Mouse (Mus musculus) embryonic facial prominence, embryonic 12.5 days (tissue): ENCODE measurements at regions not wholly inside any gene's neighbourhood (a gene's known extent, or its start where the extent isn't known, plus 50 kb on each side); places are given as distances from the start of the nearest gene placed in this dataset.

Source experiments
- ATAC-seq: fragments of 200-750 bp; cut with Nextera tagmentation; 2 replicates; pipeline ENCODE4 v1.8.0; 2017; ENCODE audit not compliant: insufficient number of reproducible peaks, insufficient read depth, low FRiP score, low TSS enrichment
- H3K27ac ChIP-seq: fragments of 300-500 bp; sonication (generic); 2 replicates; pipeline ENCODE4 v1.5.1; 2016; ENCODE audit warnings: mild to moderate bottlenecking
- H3K27me3 ChIP-seq: fragments of 300-500 bp; sonication (generic); 2 replicates; pipeline ENCODE4 v1.6.1; 2016; ENCODE audit warnings: mild to moderate bottlenecking, moderate library complexity
- H3K36me3 ChIP-seq: fragments of 300-500 bp; sonication (generic); 2 replicates; pipeline ENCODE4 v1.6.1; 2016; ENCODE audit warnings: mild to moderate bottlenecking
- H3K4me1 ChIP-seq: fragments of 300-500 bp; sonication (generic); 2 replicates; pipeline ENCODE4 v1.6.1; 2016
- H3K4me2 ChIP-seq: fragments of 300-500 bp; sonication (generic); replicated peaks from 2 replicates; pipeline ENCODE4 v1.6.1; 2016; ENCODE audit warnings: mild to moderate bottlenecking, moderate library complexity
- H3K4me3 ChIP-seq: fragments of 300-500 bp; sonication (generic); 2 replicates; pipeline ENCODE4 v1.5.1; 2016; ENCODE audit warnings: mild to moderate bottlenecking
- H3K9ac ChIP-seq: fragments of 300-500 bp; sonication (generic); 2 replicates; pipeline ENCODE4 v1.6.1; 2016; ENCODE audit warnings: mild to moderate bottlenecking, moderate library complexity
- H3K9me3 ChIP-seq: fragments of 300-500 bp; sonication (generic); 2 replicates; pipeline ENCODE4 v1.6.1; 2016; ENCODE audit warnings: mild to moderate bottlenecking, moderate library complexity
- WGBS: fragments of 180-500 bp; shearing (Covaris S2); methylation state at CpG from one replicate; pipeline ENCODE4 v1.1.7; 2016; 5-methylcytosine and 5-hydroxymethylcytosine counted together

- H3K9me3 ChIP-seq: no peaks in the 10 kb centered on the region
- H3K9ac ChIP-seq: no peak overlapping the region
- H3K27me3 ChIP-seq: no peaks in the 10 kb centered on the region
- peaks cover 23% of the 10 kb centered on the region for H3K4me1 ChIP-seq
- 57% methylated on average over 6 of the region's 6 CpGs for WGBS
- H3K36me3 ChIP-seq: no peaks in the 10 kb centered on the region
- H3K27ac ChIP-seq: 0 out of 2 replicates have a peak overlapping the region, but pooled peaks have one; percentile 36
- H3K4me3 ChIP-seq: no peak overlapping the region
- no peak for ATAC-seq
- H3K4me2 ChIP-seq: no peak overlapping the region
Measured at GRCm38 (mm10) chr12:27283964-27284363, 58.4 kb downstream of the Sox11 start.

- Histone ChIP-seq H3K4me1 (no peaks in the 10 kb centered on the region), H3K27ac (no peak overlapping the region), H3K4me3 (no peak overlapping the region), H3K9me3 (no peaks in the 10 kb centered on the region), H3K9ac (no peak overlapping the region), H3K36me3 (no peaks in the 10 kb centered on the region), H3K27me3 (no peaks in the 10 kb centered on the region), H3K4me2 (no peak overlapping the region)
- no peak for ATAC-seq
Measured at GRCm38 (mm10) chr12:27261965-27262364, 80.4 kb downstream of the Sox11 start.

DNA sequence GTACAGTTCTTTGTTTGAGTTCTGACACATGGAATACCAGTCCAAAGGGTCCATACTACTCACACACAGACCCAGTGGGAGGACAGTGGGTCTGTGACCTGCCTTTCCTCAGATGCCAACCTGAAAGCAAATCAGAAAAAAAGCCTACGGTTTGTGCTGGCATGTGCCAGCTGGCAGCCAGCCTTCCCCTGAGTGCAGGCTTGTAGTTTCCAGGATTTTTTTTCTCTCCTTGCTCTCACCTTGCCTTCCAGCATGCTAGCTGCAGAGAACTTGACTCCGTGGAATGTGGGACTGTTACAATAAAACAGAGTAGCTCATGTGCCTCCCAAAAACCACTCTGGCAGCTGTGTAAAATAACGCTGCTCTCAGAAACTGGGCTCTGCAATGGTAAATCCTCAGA is 88.2 kb downstream of the Sox11 start:
- no peaks in the 10 kb centered on the region for H3K9me3 ChIP-seq
- H3K4me1 ChIP-seq: peaks cover 17% of the 10 kb centered on the region
- H3K36me3 ChIP-seq: no peaks in the 10 kb centered on the region
- peak overlapping the region; percentile 55; the same call in 1 of the 2 replicates for H3K27ac ChIP-seq
- H3K27me3 ChIP-seq: no peaks in the 10 kb centered on the region
- ATAC-seq: no peak
- no peak overlapping the region for H3K4me2 ChIP-seq
- no peak overlapping the region for H3K9ac ChIP-seq
- WGBS: 17% methylated on average over 3 of the region's 3 CpGs
- H3K4me3 ChIP-seq: no peak overlapping the region

GRCm38 (mm10) chr12:27251521-27251920 is 90.9 kb downstream of the Sox11 start:
- ATAC-seq: no peak
- H3K36me3 ChIP-seq: no peaks in the 10 kb centered on the region
- H3K4me3 ChIP-seq: no peak overlapping the region
- H3K4me1 ChIP-seq: peaks cover 34% of the 10 kb centered on the region
- no peak overlapping the region for H3K9ac ChIP-seq
- H3K9me3 ChIP-seq: no peaks in the 10 kb centered on the region
- no peak overlapping the region for H3K27ac ChIP-seq
- no peaks in the 10 kb centered on the region for H3K27me3 ChIP-seq
- H3K4me2 ChIP-seq: no peak overlapping the region
- WGBS: 74% methylated on average over 5 of the region's 5 CpGs

GRCm38 (mm10) chr12:27248545-27248855 is 93.9 kb downstream of the Sox11 start:
- Histone ChIP-seq H3K4me2 (no peak overlapping the region), H3K27me3 (no peaks in the 10 kb centered on the region), H3K4me3 (no peak overlapping the region), H3K9ac (no peak overlapping the region), H3K36me3 (no peaks in the 10 kb centered on the region), H3K9me3 (no peaks in the 10 kb centered on the region), H3K27ac (peak overlapping the region; percentile 59; the same call in 1 of the 2 replicates), H3K4me1 (peaks cover 17% of the 10 kb centered on the region)
- 59% methylated on average over 3 of the region's 3 CpGs for WGBS
- no peak for ATAC-seq

DNA sequence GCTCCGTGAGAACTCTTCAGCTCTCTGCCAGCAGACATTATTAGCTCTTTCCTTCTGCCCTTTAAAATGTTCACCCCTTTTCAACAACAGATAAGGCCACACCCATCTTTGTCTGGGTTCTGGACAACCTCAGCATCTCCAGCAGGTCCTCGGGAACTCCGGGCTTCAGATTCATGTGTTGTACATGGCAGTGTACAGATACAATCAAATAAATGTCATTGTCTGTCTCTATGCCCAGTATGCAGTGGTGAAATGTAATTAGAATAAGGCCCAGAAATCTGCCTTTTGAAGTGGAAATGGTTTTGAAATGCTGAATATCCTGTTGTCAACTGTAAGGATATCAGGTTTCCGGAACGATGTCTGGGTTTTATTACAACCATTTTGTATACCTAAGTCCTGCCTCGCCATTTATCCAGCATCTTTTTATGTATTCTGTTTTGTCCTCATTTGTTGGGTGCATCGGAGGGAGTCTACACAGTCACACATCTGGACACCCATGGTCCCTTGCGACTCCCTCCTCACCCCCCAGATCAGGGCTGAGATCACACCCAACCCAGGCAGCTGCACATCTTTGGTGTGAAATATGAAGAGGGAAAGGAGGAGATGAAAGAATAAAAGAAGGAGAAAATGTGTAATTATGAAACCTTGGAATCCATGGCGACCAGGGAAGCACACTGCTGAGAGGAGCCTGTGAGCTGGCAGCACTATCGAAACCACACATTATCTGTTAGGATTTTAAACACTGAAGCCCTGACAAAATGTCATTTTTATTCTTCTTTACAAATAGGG is 94.4 kb downstream of the Sox11 start:
- no peak for ATAC-seq
- H3K4me2 ChIP-seq: 0 out of 2 replicates have a peak overlapping the region, but pooled peaks have one; percentile 14
- no peak overlapping the region for H3K4me3 ChIP-seq
- peaks cover 17% of the 10 kb centered on the region for H3K4me1 ChIP-seq
- H3K27me3 ChIP-seq: no peaks in the 10 kb centered on the region
- no peaks in the 10 kb centered on the region for H3K9me3 ChIP-seq
- H3K36me3 ChIP-seq: no peaks in the 10 kb centered on the region
- peak overlapping the region; percentile 59; the same call in 1 of the 2 replicates for H3K27ac ChIP-seq
- H3K9ac ChIP-seq: no peak overlapping the region
- WGBS: 34% methylated on average over 10 of the region's 10 CpGs

DNA sequence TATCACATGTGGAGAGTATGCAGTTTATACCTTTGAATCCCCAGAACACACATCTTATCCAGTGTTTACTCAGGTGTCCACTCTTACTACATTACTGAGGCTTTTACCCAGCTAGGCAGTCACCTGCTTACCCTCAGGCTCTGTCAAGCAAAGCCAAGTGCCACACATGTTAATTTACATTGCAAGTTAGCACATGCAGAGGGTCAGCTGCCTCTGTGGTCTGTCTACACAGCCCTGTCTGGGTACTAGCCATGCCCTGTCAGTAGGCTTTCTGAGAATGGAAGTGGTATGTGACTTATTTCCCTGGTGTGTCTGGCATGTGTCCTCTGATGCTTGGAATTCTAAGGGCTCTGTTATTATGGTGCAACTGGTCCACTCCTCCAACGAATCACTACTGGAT is 106.6 kb downstream of the Sox11 start:
- 67% methylated on average over 1 of the region's 1 CpGs for WGBS
- H3K9ac ChIP-seq: no peak overlapping the region
- no peaks in the 10 kb centered on the region for H3K27me3 ChIP-seq
- H3K9me3 ChIP-seq: no peaks in the 10 kb centered on the region
- no peak overlapping the region for H3K27ac ChIP-seq
- no peak overlapping the region for H3K4me3 ChIP-seq
- no peaks in the 10 kb centered on the region for H3K36me3 ChIP-seq
- H3K4me2 ChIP-seq: no peak overlapping the region
- no peak for ATAC-seq
- no peaks in the 10 kb centered on the region for H3K4me1 ChIP-seq

GRCm38 (mm10) chr12:27221541-27221940 is 120.8 kb downstream of the Sox11 start:
- H3K36me3 ChIP-seq: no peaks in the 10 kb centered on the region
- H3K27me3 ChIP-seq: no peaks in the 10 kb centered on the region
- no peak for ATAC-seq
- H3K9me3 ChIP-seq: no peaks in the 10 kb centered on the region
- H3K4me1 ChIP-seq: no peaks in the 10 kb centered on the region
- H3K4me3 ChIP-seq: no peak overlapping the region
- H3K9ac ChIP-seq: no peak overlapping the region
- H3K4me2 ChIP-seq: no peak overlapping the region
- 88% methylated on average over 3 of the region's 3 CpGs for WGBS
- no peak overlapping the region for H3K27ac ChIP-seq

DNA sequence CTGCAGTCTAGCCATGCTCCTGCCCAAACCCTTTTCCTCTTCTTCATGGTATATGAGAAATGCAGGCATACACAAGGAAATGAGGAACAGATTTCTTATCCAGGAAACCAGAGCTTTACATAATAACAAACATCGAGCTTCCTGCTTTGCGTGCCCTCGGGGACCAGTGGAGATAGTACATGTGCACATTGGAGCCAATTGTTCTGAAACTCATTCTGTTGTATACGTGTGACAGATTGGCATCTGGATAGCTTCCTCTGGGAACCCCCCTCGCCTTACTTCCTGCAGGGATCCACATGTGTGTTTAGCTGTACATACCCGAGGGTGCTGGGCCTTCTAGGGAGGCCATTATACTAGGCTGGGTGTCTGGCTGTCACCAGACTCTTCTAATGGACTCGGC is 141.2 kb downstream of the Sox11 start:
- Histone ChIP-seq H3K27me3 (no peaks in the 10 kb centered on the region), H3K4me1 (peaks cover 11% of the 10 kb centered on the region), H3K9me3 (no peaks in the 10 kb centered on the region), H3K36me3 (no peaks in the 10 kb centered on the region), H3K27ac (peak overlapping the region; percentile 50), H3K4me2 (no peak overlapping the region), H3K4me3 (no peak overlapping the region), H3K9ac (no peak overlapping the region)
- 20% methylated on average over 7 of the region's 7 CpGs for WGBS
- ATAC-seq: no peak; the same call in 1 of the 2 replicates

DNA sequence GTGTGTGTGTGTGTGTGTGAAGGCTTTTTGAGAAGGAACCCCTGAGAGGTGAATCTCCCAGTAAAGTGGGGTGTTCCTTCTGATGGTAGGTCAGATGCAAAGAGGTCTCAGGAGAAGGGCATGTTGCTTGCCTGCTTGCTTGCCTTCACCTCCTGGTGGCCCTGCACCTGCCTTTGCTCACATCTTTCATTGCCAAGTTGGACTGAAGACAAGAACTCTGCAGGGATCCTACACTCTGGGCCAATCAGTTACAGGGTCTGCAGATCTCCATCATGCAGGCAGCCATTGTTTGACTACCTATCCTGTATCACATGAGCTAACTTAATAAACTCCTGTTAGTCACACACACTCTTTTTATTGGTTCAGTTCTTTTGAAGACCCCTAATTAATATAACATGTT is 148.4 kb downstream of the Sox11 start:
- no peak overlapping the region for H3K4me2 ChIP-seq
- no peaks in the 10 kb centered on the region for H3K9me3 ChIP-seq
- no peaks in the 10 kb centered on the region for H3K4me1 ChIP-seq
- no peak overlapping the region for H3K9ac ChIP-seq
- H3K36me3 ChIP-seq: no peaks in the 10 kb centered on the region
- H3K27me3 ChIP-seq: no peaks in the 10 kb centered on the region
- H3K4me3 ChIP-seq: no peak overlapping the region
- no peak overlapping the region for H3K27ac ChIP-seq
- no peak for ATAC-seq

DNA sequence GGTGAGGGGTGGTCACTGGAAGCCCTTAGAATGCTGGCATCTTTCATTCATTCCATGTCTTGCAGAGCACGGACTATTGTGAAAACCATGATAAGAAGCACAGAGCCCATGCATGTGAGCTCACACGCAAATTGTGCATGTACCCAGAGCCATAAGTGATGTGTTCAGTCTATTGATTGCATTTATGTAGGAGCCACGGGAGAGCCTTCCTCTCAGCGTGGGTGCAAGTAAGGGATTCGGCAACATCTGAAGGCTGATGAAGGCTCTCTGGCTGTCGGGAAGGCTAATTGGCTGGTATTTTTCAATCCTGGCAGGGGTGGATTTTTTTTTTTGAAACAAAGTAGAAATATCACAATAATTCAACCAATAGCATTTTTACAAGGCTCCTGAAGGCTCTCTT is 150.5 kb downstream of the Sox11 start:
- Histone ChIP-seq H3K4me1 (peaks cover 13% of the 10 kb centered on the region), H3K9ac (no peak overlapping the region), H3K36me3 (no peaks in the 10 kb centered on the region), H3K9me3 (no peaks in the 10 kb centered on the region), H3K4me3 (no peak overlapping the region), H3K27ac (no peak overlapping the region), H3K27me3 (no peaks in the 10 kb centered on the region), H3K4me2 (no peak overlapping the region)
- ATAC-seq: no peak
- WGBS: 85% methylated on average over 6 of the region's 6 CpGs

DNA sequence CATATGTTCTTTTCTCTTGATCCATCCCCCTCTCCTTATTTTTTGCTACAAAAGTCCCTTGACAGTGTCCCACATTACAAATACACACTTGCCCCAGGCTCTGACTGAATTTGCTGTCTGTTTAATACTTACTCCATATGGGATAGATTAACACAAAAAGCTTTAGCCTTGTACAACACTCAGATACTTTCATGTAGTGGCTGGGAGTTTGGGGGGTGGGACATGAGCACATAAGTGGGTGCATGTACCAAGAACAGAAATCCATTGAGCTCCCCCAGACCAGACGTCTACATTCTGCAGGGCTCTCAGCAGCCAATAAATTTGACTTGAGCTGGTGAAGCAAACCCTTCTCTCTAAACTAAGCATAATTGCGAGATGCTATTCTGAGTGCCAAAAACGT is 154.9 kb downstream of the Sox11 start:
- no peaks in the 10 kb centered on the region for H3K9me3 ChIP-seq
- no peaks in the 10 kb centered on the region for H3K27me3 ChIP-seq
- WGBS: 20% methylated on average over 3 of the region's 3 CpGs
- peak; percentile 88 for ATAC-seq
- peak overlapping the region; percentile 7; the same call in 1 of the 2 replicates for H3K4me2 ChIP-seq
- H3K9ac ChIP-seq: no peak overlapping the region
- no peak overlapping the region for H3K4me3 ChIP-seq
- peak overlapping the region; percentile 79 for H3K27ac ChIP-seq
- peaks cover 36% of the 10 kb centered on the region for H3K4me1 ChIP-seq
- H3K36me3 ChIP-seq: no peaks in the 10 kb centered on the region
